Comparison of ENCODE assay signal across 8 mouse cellular contexts in the genomic region with DNA sequence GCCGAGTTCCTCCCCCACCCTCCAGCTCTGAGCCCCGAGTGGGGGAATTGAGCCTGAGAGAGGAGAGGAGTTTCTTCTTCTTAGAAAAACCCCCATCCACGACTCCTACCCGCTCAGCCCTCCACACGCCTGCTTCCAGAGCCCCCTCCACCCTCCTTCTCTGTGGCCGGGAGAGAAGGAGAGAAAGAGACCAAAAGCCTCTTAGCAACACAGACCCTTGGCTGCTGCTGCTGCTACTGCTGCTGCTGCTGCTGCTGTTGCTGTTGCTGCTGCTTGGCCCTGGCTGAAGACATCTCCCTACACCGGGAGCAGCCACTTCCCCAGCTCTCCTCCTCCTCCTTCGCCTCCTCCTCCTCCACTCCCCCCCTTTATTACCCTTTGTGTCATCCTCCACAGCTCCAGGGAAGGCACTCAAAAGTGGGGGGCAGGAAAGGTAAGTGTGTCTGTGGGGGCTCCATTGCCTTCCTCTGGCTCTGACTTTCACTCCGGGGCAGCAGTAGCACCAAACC. TPM values are rescaled to one million over a fixed set of nuclear protein-coding genes. Genes with fewer than 3 reads are reported as not detected.
A peak's percentile ranks its signal among the peaks of the same experiment; 100 is the strongest.
DNase-seq lines count a peak whose midpoint lies in the region; ATAC-seq and TF ChIP-seq lines count a peak whose summit lies in the region.

No protein-coding gene starts in this region.

- peaks cover 0 to 17% of the 10 kb centered on the region in 2 experiments; a peak in 3 of 4 replicates for H3K4me1 ChIP-seq in MEL (ENCODE audit: control insufficient read depth in 1 of 2, insufficient read depth in 2 of 2, low read length in 2 of 2)
- no peaks in the 10 kb centered on the region for H3K4me1 ChIP-seq in bone marrow, adult 2 months (ENCODE audit: control insufficient read depth, insufficient read depth, low read length)
- H3K4me1 ChIP-seq in forebrain, embryonic 10.5 days = peaks cover 17% of the 10 kb centered on the region
- peaks cover 6% of the 10 kb centered on the region for H3K4me1 ChIP-seq in heart, embryonic 16.5 days (ENCODE audit: control insufficient read depth, insufficient read depth, low read length)
- H3K4me1 ChIP-seq in lung, embryonic 16.5 days (replicated peaks; ENCODE audit: control insufficient read depth, insufficient read depth, low read length) = peaks cover 5% of the 10 kb centered on the region

- peak overlapping the region; percentile 88 to 98 for H3K4me3 ChIP-seq in MEL (ENCODE audit: control insufficient read depth in 1 of 2, insufficient read depth in 1 of 2, low read depth in 2 of 2, low read length in 2 of 2)
- H3K4me3 ChIP-seq in bone marrow, adult 2 months (replicated peaks; ENCODE audit: control insufficient read depth, low read depth, low read length) = peak overlapping the region; percentile 94
- H3K4me3 ChIP-seq in forebrain, embryonic 10.5 days = peak overlapping the region; percentile 89
- peak overlapping the region; percentile 94 for H3K4me3 ChIP-seq in heart, embryonic 16.5 days (ENCODE audit: low read length)
- H3K4me3 ChIP-seq in lung, embryonic 16.5 days (ENCODE audit: low read length) = peak overlapping the region; percentile 92

- under 1% methylated on average over 9 of the region's 9 CpGs for WGBS in bone marrow, adult 2 months
- WGBS in forebrain, embryonic 10.5 days = 0% methylated on average over 9 of the region's 9 CpGs
- WGBS in heart, embryonic 16.5 days = 0% methylated on average over 9 of the region's 9 CpGs
- 0% methylated on average over 9 of the region's 9 CpGs for WGBS in lung, embryonic 16.5 days

- peak; percentile 31 to 35; a peak in 2 of 4 replicates for TF ChIP-seq POLR2A in MEL (IDR thresholded peaks at IDR 0.05; ENCODE audit: control insufficient read depth in 1 of 2, insufficient read depth in 1 of 2, low read depth in 1 of 2, low read length in 2 of 2, poor library complexity in 1 of 2)
- TF ChIP-seq POLR2A in bone marrow, adult 2 months (IDR thresholded peaks at IDR 0.05; ENCODE audit: borderline replicate concordance, control insufficient read depth, low read depth, low read length) = no peak

- peaks cover 7 to 36% of the 10 kb centered on the region in 2 experiments; a peak in 3 of 4 replicates for H3K36me3 ChIP-seq in MEL (ENCODE audit: control insufficient read depth in 1 of 2, insufficient read depth in 2 of 2, low read length in 2 of 2)
- no peaks in the 10 kb centered on the region for H3K36me3 ChIP-seq in forebrain, embryonic 10.5 days (replicated peaks)
- H3K36me3 ChIP-seq in heart, embryonic 16.5 days (ENCODE audit: control insufficient read depth, insufficient read depth) = no peaks in the 10 kb centered on the region
- no peaks in the 10 kb centered on the region for H3K36me3 ChIP-seq in lung, embryonic 16.5 days (ENCODE audit: control insufficient read depth, insufficient read depth, low read length)

- peak; percentile 71 for DNase-seq in MEL (ENCODE audit: low read depth, low spot score)
- peak; percentile 63 for DNase-seq in forebrain, embryonic 10.5 days (ENCODE audit: extremely low spot score, low spot score)
- DNase-seq in kidney, postnatal 4 days = peak; percentile 52 to 72
- peak; percentile 38 for DNase-seq in ovary, postnatal 10 days (ENCODE audit: low spot score)
- DNase-seq in urinary bladder, postnatal 14 days (ENCODE audit: low spot score) = peak; percentile 24

- TF ChIP-seq CTCF in MEL (IDR thresholded peaks at IDR 0.05 in 2 of 3, conservative IDR thresholded peaks at IDR 0.05 in 1 of 3; ENCODE audit: control insufficient read depth in 1 of 3, insufficient read depth in 1 of 3, low read depth in 2 of 3, low read length in 3 of 3, poor library complexity in 1 of 3, severe bottlenecking in 1 of 3) = no peak
- no peak for TF ChIP-seq CTCF in bone marrow, adult 2 months (IDR thresholded peaks at IDR 0.05; ENCODE audit: control insufficient read depth, insufficient read depth, low read length)

- no peak for TF ChIP-seq EP300 in MEL (IDR thresholded peaks at IDR 0.05; ENCODE audit: low read depth in 1 of 2, low read length in 2 of 2)

- H3K27me3 ChIP-seq in MEL (ENCODE audit: control insufficient read depth in 1 of 2, insufficient read depth in 2 of 2, low read length in 2 of 2) = no peaks in the 10 kb centered on the region
- H3K27me3 ChIP-seq in forebrain, embryonic 10.5 days (ENCODE audit: poor library complexity, severe bottlenecking) = no peaks in the 10 kb centered on the region
- no peaks in the 10 kb centered on the region for H3K27me3 ChIP-seq in heart, embryonic 16.5 days (ENCODE audit: control insufficient read depth, insufficient read depth, low read length)
- H3K27me3 ChIP-seq in lung, embryonic 16.5 days (ENCODE audit: control insufficient read depth, insufficient read depth, low read depth, low read length) = no peaks in the 10 kb centered on the region

- peak overlapping the region; percentile 82 for H3K4me2 ChIP-seq in heart, embryonic 16.5 days (ENCODE audit: low read depth, low read length)
- peak overlapping the region; percentile 77 for H3K4me2 ChIP-seq in lung, embryonic 16.5 days (ENCODE audit: low read depth, low read length)

- H3K9me3 ChIP-seq in MEL (replicated peaks; ENCODE audit: insufficient read depth, low read length) = no peaks in the 10 kb centered on the region
- no peaks in the 10 kb centered on the region for H3K9me3 ChIP-seq in forebrain, embryonic 10.5 days
- H3K9me3 ChIP-seq in heart, embryonic 16.5 days (replicated peaks; ENCODE audit: control insufficient read depth, low read length) = no peaks in the 10 kb centered on the region
- no peaks in the 10 kb centered on the region for H3K9me3 ChIP-seq in lung, embryonic 16.5 days (ENCODE audit: control insufficient read depth, low read length)

- ATAC-seq in heart, embryonic 16.5 days (replicated peaks; ENCODE audit: extremely low read depth, insufficient read depth, low FRiP score) = peak; percentile 39
- peak; percentile 44 for ATAC-seq in lung, embryonic 16.5 days (ENCODE audit: low read depth)

- peak overlapping the region; percentile 90 for H3K27ac ChIP-seq in MEL (ENCODE audit: control insufficient read depth, low read depth, low read length)
- H3K27ac ChIP-seq in bone marrow, adult 2 months (ENCODE audit: control insufficient read depth, insufficient read depth, low read depth, low read length, poor library complexity) = peak overlapping the region; percentile 91
- peak overlapping the region; percentile 95 for H3K27ac ChIP-seq in forebrain, embryonic 10.5 days
- H3K27ac ChIP-seq in heart, embryonic 16.5 days (ENCODE audit: low read length) = peak overlapping the region; percentile 98
- peak overlapping the region; percentile 98 for H3K27ac ChIP-seq in lung, embryonic 16.5 days (ENCODE audit: low read length)

- peaks cover 45% of the 10 kb centered on the region for H3K79me2 ChIP-seq in MEL (ENCODE audit: control insufficient read depth, insufficient read depth, low read length, poor library complexity)

- no peak for TF ChIP-seq RAD21 in MEL (IDR thresholded peaks at IDR 0.05; ENCODE audit: low read depth, low read length)

- H3K9ac ChIP-seq in MEL (ENCODE audit: control insufficient read depth, low read depth, low read length, poor library complexity, severe bottlenecking) = peak overlapping the region; percentile 97
- peak overlapping the region; percentile 96 for H3K9ac ChIP-seq in heart, embryonic 16.5 days (ENCODE audit: low read length)
- H3K9ac ChIP-seq in lung, embryonic 16.5 days (ENCODE audit: low read length) = peak overlapping the region; percentile 95

TF ChIP-seq in MEL, 35 proteins besides CTCF, POLR2A, EP300 and RAD21:
- TF ChIP-seq NELFE (IDR thresholded peaks at IDR 0.05; ENCODE audit: low read depth, low read length) (peak; percentile 15; the same call in 1 of the 2 replicates), ZMIZ1 (IDR thresholded peaks at IDR 0.05; ENCODE audit: low read depth, low read length) (peak; percentile 43; the same call in 1 of the 2 replicates), MXI1 (IDR thresholded peaks at IDR 0.05; ENCODE audit: low read depth, low read length) (peak; percentile 66; the same call in 1 of the 2 replicates), SIN3A (IDR thresholded peaks at IDR 0.05; ENCODE audit: low read length) (0 out of 2 replicates have a peak, but pooled peaks have one; percentile 17), TBP (IDR thresholded peaks at IDR 0.05; ENCODE audit: low read depth, low read length) (0 out of 2 replicates have a peak, but pooled peaks have one; percentile 19), POLR2AphosphoS5 (IDR thresholded peaks at IDR 0.05; ENCODE audit: borderline replicate concordance, low read depth, low read length) (no peak), ZKSCAN1 (IDR thresholded peaks at IDR 0.05; ENCODE audit: low read depth, low read length) (no peak), MYC (IDR thresholded peaks at IDR 0.05; ENCODE audit: low read depth, low read length) (no peak), MAFK (IDR thresholded peaks at IDR 0.05; ENCODE audit: borderline replicate concordance, low read depth, low read length) (no peak), MAZ (IDR thresholded peaks at IDR 0.05; ENCODE audit: low read depth, low read length) (peak; percentile 34; the same call in 1 of the 2 replicates), NRF1 (IDR thresholded peaks at IDR 0.05; ENCODE audit: insufficient read depth, low read depth, low read length, poor library complexity, severe bottlenecking) (no peak), UBTF (IDR thresholded peaks at IDR 0.05; ENCODE audit: borderline replicate concordance, insufficient read depth, low read depth, low read length) (no peak)

RNA-seq across cellular contexts. Expression of a gene that starts 0.3 kb away (rescaled TPM):
- total RNA-seq in MEL (2012; rRNA removed) = 41.2 and 44.8 TPM in 2 replicates
- 100 to 1,000 TPM in 1 of 2 experiments, 10 to 100 TPM in 1; 42.2 to 362 TPM for polyA plus RNA-seq in MEL (2012; ENCODE audit: insufficient read depth in 1 of 2, insufficient read length in 2 of 2, low read depth in 1 of 2, low replicate concordance in 2 of 2, missing spikeins in 1 of 2)
- polyA plus RNA-seq in bone marrow, adult 2 months (2011; ENCODE audit: insufficient read depth, insufficient read length, low replicate concordance, missing spikeins) = 25.0 and 42.6 TPM in 2 replicates
- 118 and 127 TPM in 2 replicates for polyA plus RNA-seq in forebrain, embryonic 10.5 days (2016; fragmentation: Nextera tagmentation; extraction: Ambion mirVana)
- polyA plus RNA-seq in heart, embryonic 16.5 days (2015; fragmentation: Nextera tagmentation; extraction: Ambion mirVana) = 77.6 and 82.6 TPM in 2 replicates
- polyA plus RNA-seq in lung, embryonic 16.5 days (2015; fragmentation: Nextera tagmentation; extraction: Ambion mirVana) = 95.3 and 96.6 TPM in 2 replicates

RNA-seq across cellular contexts. Expression of a gene that starts 0.5 kb away (rescaled TPM):
- total RNA-seq in MEL (2012; rRNA removed) = 4.1 and 4.4 TPM in 2 replicates
- polyA plus RNA-seq in MEL (2012; ENCODE audit: insufficient read depth in 1 of 2, insufficient read length in 2 of 2, low read depth in 1 of 2, low replicate concordance in 2 of 2, missing spikeins in 1 of 2) = 1 to 10 TPM in 1 of 2 experiments, not detected in 1; 8.7 TPM
- polyA plus RNA-seq in bone marrow, adult 2 months (2011; ENCODE audit: insufficient read depth, insufficient read length, low replicate concordance, missing spikeins) = 10.7 and 17.4 TPM in 2 replicates
- 19.6 and 20.6 TPM in 2 replicates for polyA plus RNA-seq in forebrain, embryonic 10.5 days (2016; fragmentation: Nextera tagmentation; extraction: Ambion mirVana)
- polyA plus RNA-seq in heart, embryonic 16.5 days (2015; fragmentation: Nextera tagmentation; extraction: Ambion mirVana) = 21.6 and 21.8 TPM in 2 replicates
- 25.8 and 29.3 TPM in 2 replicates for polyA plus RNA-seq in lung, embryonic 16.5 days (2015; fragmentation: Nextera tagmentation; extraction: Ambion mirVana)

Comparison
In these comparisons a context has a peak if more than half of its experiments do, and no peak if none do; other contexts are left out.
1. Peak in every context shown above with its lines: DNase-seq, ATAC-seq, H3K4me3 ChIP-seq and H3K27ac ChIP-seq.